Mouse (Mus musculus) brain, embryonic 14.5 days (tissue): Measurements from ENCODE around the gene Nme3.

Experiments
- CTCF ChIP-seq: fragments of 200-500 bp; IDR thresholded peaks from 2 replicates; pipeline ENCODE4 v1.5.1; 2012; ENCODE audit warnings: inconsistent platforms, mild to moderate bottlenecking, moderate library complexity, borderline replicate concordance; ENCODE audit not compliant: insufficient read depth, insufficient read length; ENCODE audit errors: extremely low read depth
- POLR2A ChIP-seq: fragments of 200-500 bp; IDR thresholded peaks from 2 replicates; pipeline ENCODE4 v1.6.1; 2012; ENCODE audit warnings: mild to moderate bottlenecking, inconsistent platforms, borderline replicate concordance; ENCODE audit not compliant: poor library complexity, insufficient read depth, insufficient read length, severe bottlenecking; ENCODE audit errors: extremely low read depth

DNA sequence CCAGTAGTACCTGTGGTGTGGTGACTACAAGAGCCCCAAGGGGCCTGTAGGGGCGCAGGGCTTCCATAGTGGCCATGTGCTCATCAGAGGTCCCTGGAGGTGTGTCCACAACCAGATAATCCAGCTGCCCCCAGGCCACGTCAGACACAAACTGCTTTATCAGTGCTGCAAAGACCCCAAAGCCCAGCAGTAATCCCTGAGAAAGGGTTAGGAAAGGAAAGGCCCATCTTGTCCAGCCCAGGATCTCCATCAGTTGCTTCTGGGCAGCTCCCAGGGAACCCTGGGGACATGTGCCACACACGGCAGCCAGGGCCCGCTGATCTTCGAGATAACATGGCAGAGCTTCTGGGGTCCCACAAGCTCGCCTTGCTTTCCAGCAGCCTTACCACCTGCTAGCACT is 11.9 kb upstream of the Nme3 start:
- no peak for TF ChIP-seq CTCF
- TF ChIP-seq POLR2A, result no peak
